Mouse (Mus musculus) spleen, adult 18-20 months (tissue): Measurements from ENCODE around the gene Galnt10.

Source experiments
- DNase-seq, 2 experiments: peaks; one replicate each; pipeline ENCODE4 v3.0.0; 2022; ENCODE audit warnings: mixed read lengths in 2 of 2

Galnt10 gene

GRCm38 (mm10) chr11:57658751-57659150, 13.5 kb downstream of the Galnt10 start:
- DNase-seq, result no peak

- no peak for DNase-seq
Measured at GRCm38 (mm10) chr11:57660156-57660555, 14.9 kb downstream of the Galnt10 start.

GRCm38 (mm10) chr11:57660814-57661213, 15.6 kb downstream of the Galnt10 start:
- DNase-seq, result no peak

- DNase-seq, result no peak
Measured at GRCm38 (mm10) chr11:57661492-57662229, 16.4 kb downstream of the Galnt10 start.

GRCm38 (mm10) chr11:57662231-57662630, 17.0 kb downstream of the Galnt10 start:
- DNase-seq, result no peak

GRCm38 (mm10) chr11:57663271-57663670, 18.0 kb downstream of the Galnt10 start:
- no peak for DNase-seq

- DNase-seq, result no peak
Measured at GRCm38 (mm10) chr11:57664741-57665140, 19.5 kb downstream of the Galnt10 start.

GRCm38 (mm10) chr11:57668271-57668670, 23.0 kb downstream of the Galnt10 start:
- no peak for DNase-seq

GRCm38 (mm10) chr11:57669522-57669921, 24.3 kb downstream of the Galnt10 start:
- DNase-seq, result no peak

- no peak for DNase-seq
Measured at GRCm38 (mm10) chr11:57671120-57671697, 26.0 kb downstream of the Galnt10 start.

- DNase-seq, result no peak
Measured at GRCm38 (mm10) chr11:57671797-57672196, 26.6 kb downstream of the Galnt10 start.

- no peak for DNase-seq
Measured at GRCm38 (mm10) chr11:57672995-57673394, 27.8 kb downstream of the Galnt10 start.

- no peak for DNase-seq
Measured at GRCm38 (mm10) chr11:57673977-57674687, 28.9 kb downstream of the Galnt10 start.

- no peak for DNase-seq
Measured at GRCm38 (mm10) chr11:57677261-57677660, 32.0 kb downstream of the Galnt10 start.

- DNase-seq, result no peak
Measured at GRCm38 (mm10) chr11:57682589-57682988, 37.3 kb downstream of the Galnt10 start.

GRCm38 (mm10) chr11:57683125-57683524, 37.9 kb downstream of the Galnt10 start:
- DNase-seq, result no peak

- no peak for DNase-seq
Measured at GRCm38 (mm10) chr11:57683931-57684330, 38.7 kb downstream of the Galnt10 start.

GRCm38 (mm10) chr11:57684891-57685290, 39.6 kb downstream of the Galnt10 start:
- no peak for DNase-seq

- peak; percentile 27 to 46 for DNase-seq
Measured at GRCm38 (mm10) chr11:57685689-57686454, 40.6 kb downstream of the Galnt10 start.

- DNase-seq, result no peak
Measured at GRCm38 (mm10) chr11:57686797-57687196, 41.6 kb downstream of the Galnt10 start.

GRCm38 (mm10) chr11:57687258-57687657, 42.0 kb downstream of the Galnt10 start:
- DNase-seq, result no peak

- DNase-seq, result no peak
Measured at GRCm38 (mm10) chr11:57688179-57688929, 43.1 kb downstream of the Galnt10 start.
